Mouse (Mus musculus): ENCODE measurements around the gene Cyp2c69.

DNA sequence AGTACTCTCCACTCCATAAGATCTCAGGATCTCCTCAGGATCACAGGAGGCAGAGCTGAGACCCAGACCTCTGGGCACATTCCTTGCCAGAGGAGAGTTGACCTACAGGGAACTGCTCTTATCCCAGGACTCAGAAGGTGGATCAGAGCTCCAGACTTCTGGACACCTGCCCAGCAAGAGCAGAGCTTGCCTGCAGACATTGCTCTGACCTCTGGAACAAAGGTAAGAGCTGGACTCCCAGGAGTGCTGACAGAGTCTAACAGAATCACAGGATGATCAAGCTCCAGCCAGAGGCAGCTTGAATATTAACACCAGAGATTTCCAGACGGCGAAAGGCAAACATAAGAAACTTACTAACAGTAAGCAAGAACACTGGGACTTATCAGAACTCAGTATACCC lies 48.8 kb upstream of the Cyp2c69 start:
- TF ChIP-seq CTCF (IDR thresholded peaks at IDR 0.05; ENCODE audit: extremely low read depth, insufficient read depth, insufficient read length, insufficient replicate concordance) (no peak), POLR2A (IDR thresholded peaks at IDR 0.05; ENCODE audit: low read depth, low read length) (no peak)
